Mouse (Mus musculus) lung, adult 2 months (tissue): ENCODE data around the gene Scaper. TPM values are rescaled to one million over a fixed set of nuclear protein-coding genes. Genes with fewer than 3 reads are reported as not detected.

Experiments
- DNase-seq: peaks from one replicate; pipeline ENCODE4 v3.0.0; 2022
- H3K4me1 ChIP-seq: fragments of 200-500 bp; 2 replicates; pipeline ENCODE4 v1.6.1; 2011; ENCODE audit warnings: low read length; ENCODE audit not compliant: control insufficient read depth, insufficient read depth
- H3K4me3 ChIP-seq: fragments of 200-500 bp; replicated peaks from 2 replicates; pipeline ENCODE3; 2011; ENCODE audit warnings: low read depth, mild to moderate bottlenecking, control low read depth, low read length; ENCODE audit errors: extremely low read depth
- CTCF ChIP-seq: fragments of 200-500 bp; IDR thresholded peaks from 2 replicates; pipeline ENCODE4 v1.5.1; 2011; ENCODE audit warnings: mild to moderate bottlenecking, low read length, control low read depth; ENCODE audit not compliant: insufficient read depth
- POLR2A ChIP-seq: fragments of 200-500 bp; IDR thresholded peaks from 2 replicates; pipeline ENCODE4 v1.6.1; 2011; ENCODE audit warnings: low read depth, mild to moderate bottlenecking, control low read depth, low read length, borderline replicate concordance; ENCODE audit errors: extremely low read depth
- WGBS: fragments of 180-500 bp; shearing (Covaris S2); methylation state at CpG from one replicate; pipeline ENCODE4 v1.1.7; 2018; 5-methylcytosine and 5-hydroxymethylcytosine counted together
- polyA plus RNA-seq: library from polyadenylated mRNA; depleted of rRNA; stranded (reverse); fragments of >200 nt; gene quantifications from 2 replicates; pipeline ENCODE4 v1.2.3, GENCODE M21; 2012; rRNA removed

Scaper gene
- polyA plus RNA-seq, 1 experiment: 5.9 TPM

DNA sequence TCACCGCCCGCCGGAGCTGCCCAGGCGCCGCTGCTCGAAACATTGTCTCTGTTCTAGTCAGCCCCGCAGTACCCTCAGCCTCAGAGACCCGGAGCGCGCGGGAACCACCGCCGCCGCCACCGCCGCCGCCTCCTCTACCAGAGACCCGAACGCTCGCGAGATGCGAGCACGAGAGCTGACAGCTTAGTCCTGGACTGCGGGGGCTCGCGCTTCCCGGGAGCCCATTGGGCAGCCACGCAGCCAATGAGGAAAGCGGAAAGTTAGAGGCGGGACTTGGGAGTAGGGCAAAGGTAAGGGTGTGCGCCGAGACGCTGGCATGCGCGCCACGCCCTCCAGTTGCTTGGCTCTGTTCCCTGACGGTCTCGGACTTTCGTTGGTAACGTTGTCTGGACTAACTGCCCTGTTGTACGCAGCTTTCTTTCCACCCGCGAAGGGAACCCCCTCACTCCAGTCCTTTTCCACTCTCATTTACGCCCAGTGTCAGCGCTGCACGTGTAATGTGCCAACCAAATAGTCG, 425.8 kb downstream of the Scaper start, which contains the start of gene Etfa:
Gene Etfa, minus strand, starts transcription at position 217 of the 517 bp plus-strand sequence.
- peak within 1 kb of the TSS; percentile 71 for H3K4me3 ChIP-seq
- WGBS: under 1% methylated on average over 47 of the region's 47 CpGs
- peaks cover 2% of the 10 kb centered on the region; the same call in 1 of the 2 replicates for H3K4me1 ChIP-seq
- DNase-seq: peak; percentile 98
- TF ChIP-seq POLR2A (no peak), CTCF (no peak)

DNA sequence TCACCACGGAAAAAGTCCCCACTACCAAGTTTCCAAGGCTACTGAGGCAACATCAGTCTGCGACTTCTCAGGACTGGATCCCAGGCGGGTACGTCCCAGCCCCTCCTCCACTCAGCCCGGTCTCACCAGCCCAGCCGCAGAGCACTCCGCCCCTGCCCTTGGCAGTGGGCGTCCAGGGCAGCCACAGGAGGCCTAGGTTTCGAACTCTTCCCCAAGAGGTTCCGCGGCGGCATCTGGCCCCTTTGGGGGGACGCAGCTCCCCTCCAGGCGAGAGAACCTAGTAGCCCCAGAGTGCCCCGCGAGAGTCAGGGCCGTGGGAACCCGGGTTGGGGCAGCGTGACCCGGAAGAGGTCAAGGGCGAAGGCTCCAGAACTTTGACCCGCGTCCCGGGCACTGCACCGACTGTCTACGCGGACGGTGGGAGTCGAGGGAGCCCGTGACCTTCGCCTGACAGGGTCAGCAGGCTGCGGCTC, 426.4 kb downstream of the Scaper start:
- H3K4me1 ChIP-seq: peaks cover 2% of the 10 kb centered on the region; the same call in 1 of the 2 replicates
- H3K4me3 ChIP-seq: peak overlapping the region; percentile 70
- WGBS: under 1% methylated on average over 32 of the region's 32 CpGs
- DNase-seq: no peak
- TF ChIP-seq POLR2A (no peak), CTCF (no peak)

DNA sequence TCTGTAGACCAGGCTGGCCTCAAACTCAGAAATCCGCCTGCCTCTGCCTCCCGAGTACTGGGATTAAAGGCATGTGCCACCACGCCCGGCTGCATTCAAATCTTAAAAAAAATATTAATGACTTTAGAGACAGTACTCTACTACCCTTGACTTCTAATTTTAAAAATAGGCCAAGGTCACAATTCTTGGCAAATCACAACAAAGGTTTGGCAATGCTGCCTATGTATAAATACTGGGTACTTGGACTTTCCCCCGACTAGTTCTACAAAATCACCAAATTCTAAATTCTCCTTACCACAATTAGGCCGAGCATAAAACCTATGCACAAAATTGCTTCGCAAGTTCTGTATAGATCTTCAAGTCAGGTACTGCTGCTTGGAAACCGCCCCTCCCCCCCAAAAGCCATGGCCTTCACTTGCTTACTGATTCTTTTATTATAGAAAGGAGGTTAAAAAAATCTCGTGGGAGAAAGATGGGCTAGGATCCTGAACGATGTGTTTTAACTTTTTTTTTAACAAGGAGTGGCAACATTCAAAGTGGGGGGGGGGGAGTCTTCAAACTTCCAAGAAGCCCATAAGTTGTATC, 427.2 kb downstream of the Scaper start:
- TF ChIP-seq POLR2A (no peak), CTCF (no peak)
- Histone ChIP-seq H3K4me1 (peaks cover 2% of the 10 kb centered on the region; the same call in 1 of the 2 replicates), H3K4me3 (no peak overlapping the region)
- no peak for DNase-seq
- WGBS: 69% methylated on average over 10 of the region's 10 CpGs

DNA sequence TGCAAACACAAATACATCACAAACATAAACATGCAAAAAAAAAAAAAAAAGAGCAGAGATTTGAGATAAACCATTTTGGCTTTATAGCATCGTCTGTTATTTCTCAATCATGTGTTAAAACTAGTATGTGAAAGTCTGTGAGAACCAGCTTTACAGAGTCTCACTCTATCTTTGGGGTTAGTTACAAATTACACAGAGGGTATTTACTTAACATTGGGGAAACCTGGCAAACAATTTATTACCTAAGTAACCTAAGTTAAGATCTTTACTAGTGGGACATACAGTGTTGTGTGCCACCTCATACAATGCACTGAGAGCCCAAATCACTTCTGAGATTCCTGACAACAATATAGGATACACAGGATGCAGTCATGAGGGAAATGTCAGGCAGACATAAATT, 428.2 kb downstream of the Scaper start:
- WGBS: 46% methylated on average over 1 of the region's 1 CpGs
- no peak for TF ChIP-seq CTCF
- TF ChIP-seq POLR2A: no peak
- H3K4me1 ChIP-seq: peaks cover 2% of the 10 kb centered on the region; the same call in 1 of the 2 replicates
- no peak overlapping the region for H3K4me3 ChIP-seq
- DNase-seq: no peak

DNA sequence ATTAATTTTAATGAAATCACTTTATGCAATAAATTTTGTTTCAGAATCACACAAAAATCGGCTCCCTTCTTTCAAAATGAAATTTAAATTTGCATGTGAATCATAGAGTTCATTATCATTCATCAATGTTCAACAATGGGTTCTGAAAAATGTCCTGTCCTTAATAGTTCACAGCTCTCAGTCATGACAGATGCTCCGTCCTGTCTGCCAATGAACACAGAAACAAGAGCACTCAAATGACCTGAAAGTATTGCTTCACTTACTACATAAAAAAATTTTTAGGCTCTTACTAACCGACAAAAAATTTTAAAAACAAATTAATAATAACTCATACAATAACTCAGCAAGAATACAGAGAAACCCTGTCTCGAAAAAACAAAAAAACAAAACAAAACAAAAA, 429.2 kb downstream of the Scaper start:
- TF ChIP-seq CTCF (no peak), POLR2A (no peak)
- H3K4me1 ChIP-seq: peaks cover 2% of the 10 kb centered on the region; the same call in 1 of the 2 replicates
- H3K4me3 ChIP-seq: no peak overlapping the region
- 51% methylated on average over 4 of the region's 4 CpGs for WGBS
- DNase-seq: no peak

DNA sequence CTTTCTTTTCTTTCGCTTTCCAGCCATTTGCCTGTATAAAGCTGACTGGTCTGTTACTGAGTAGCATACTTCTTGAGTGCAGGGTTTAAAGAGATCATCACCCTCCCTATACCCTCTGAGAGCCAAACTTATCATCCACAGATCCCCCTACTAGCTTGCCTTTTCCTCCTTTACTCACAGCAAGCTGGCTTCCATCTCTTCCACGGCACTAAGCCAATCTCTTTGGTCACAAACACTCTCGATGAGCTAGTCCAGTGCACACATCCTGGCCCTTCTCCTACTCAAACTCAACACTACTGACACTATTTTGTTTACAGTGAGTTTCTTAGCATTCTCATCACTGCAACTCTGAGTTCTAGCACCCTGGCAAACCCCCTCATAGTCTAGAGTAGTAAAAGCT, 430.0 kb downstream of the Scaper start:
- DNase-seq: peak; percentile 14
- no peak overlapping the region for H3K4me3 ChIP-seq
- WGBS: 61% methylated on average over 3 of the region's 3 CpGs
- TF ChIP-seq CTCF: no peak
- TF ChIP-seq POLR2A: no peak
- peaks cover 2% of the 10 kb centered on the region; the same call in 1 of the 2 replicates for H3K4me1 ChIP-seq

Other genes starting within 250 kb of the Scaper start
- not detected in 2 replicates for gene 4930563M21Rik, start 72.4 kb upstream of the Scaper start, polyA plus RNA-seq
- 62.3 and 84.1 TPM in 2 replicates for gene Rcn2, start 103.7 kb upstream of the Scaper start, polyA plus RNA-seq
- gene Pstpip1, start 151.8 kb upstream of the Scaper start, polyA plus RNA-seq: 9.5 and 14.5 TPM in 2 replicates
- gene Tspan3, start 227.4 kb upstream of the Scaper start, polyA plus RNA-seq: 102 and 109 TPM in 2 replicates